Mouse (Mus musculus): ENCODE measurements at regions not wholly inside any gene's neighbourhood (a gene's known extent, or its start where the extent isn't known, plus 50 kb on each side); places are given as distances from the start of the nearest gene placed in this dataset.

DNA sequence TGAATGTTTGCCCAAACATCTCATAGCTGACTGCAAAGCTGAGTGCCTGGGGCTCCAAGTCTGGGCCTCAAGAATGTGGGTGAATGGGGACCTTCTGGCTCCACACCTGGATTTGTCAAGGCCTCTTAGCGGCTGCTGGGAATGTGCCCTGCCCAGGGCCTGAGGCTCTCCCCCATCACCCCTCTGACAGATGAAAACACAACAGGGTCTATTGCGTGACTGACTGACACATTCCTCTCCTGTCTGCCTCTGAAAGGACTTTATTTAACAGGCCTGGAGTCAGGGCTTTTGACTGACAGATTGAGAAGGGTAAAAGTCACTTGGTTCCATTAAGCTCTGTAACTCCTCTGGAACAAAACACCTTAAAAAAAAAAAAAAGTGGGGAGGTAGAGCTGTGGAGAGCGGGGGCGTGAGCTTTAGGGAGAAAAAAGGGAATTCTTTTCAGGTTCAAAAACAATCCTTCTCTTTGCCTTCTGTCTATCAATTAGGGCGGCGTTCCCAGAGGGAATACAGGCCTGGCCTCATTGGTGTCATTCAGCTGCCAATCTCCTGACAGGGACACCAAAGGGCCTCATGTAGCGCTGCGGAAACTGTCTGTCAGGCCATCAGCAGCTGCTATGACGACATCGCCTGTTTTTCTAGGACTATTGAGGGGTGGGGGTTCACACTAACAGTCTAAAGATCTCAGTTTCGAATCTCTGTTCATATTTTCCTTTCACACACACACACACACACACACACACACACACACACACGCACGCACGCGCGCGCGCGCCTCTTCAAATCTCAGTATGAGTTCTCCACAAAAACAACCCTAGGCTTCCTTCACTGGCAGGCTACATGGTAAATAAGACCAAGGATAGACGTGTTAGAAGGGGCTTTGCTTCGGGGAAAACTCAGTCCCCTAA, 355.4 kb upstream of the Nfe2l3 start:
- no peak for TF ChIP-seq CTCF (IDR thresholded peaks at IDR 0.05; ENCODE audit: low read depth, low read length)
- TF ChIP-seq POLR2A (IDR thresholded peaks at IDR 0.05; ENCODE audit: extremely low read depth, insufficient read depth, low read length), result no peak
